Mouse (Mus musculus): Measurements from ENCODE around the gene Hnf1b.

Gene Hnf1b

GRCm38 (mm10) chr11:83849529-83850335 is at the start of gene Hnf1b:
Gene Hnf1b, plus strand, starts transcription at chr11:83850063.
- no peak for DNase-seq

GRCm38 (mm10) chr11:83802166-83802565 is 47.7 kb upstream of the Hnf1b start:
- DNase-seq, result no peak

GRCm38 (mm10) chr11:83802581-83802980 is 47.3 kb upstream of the Hnf1b start:
- DNase-seq, result no peak

- no peak for DNase-seq
These were observed 39.4 kb upstream of the Hnf1b start for GRCm38 (mm10) chr11:83810441-83810840.

GRCm38 (mm10) chr11:83815191-83815590 is 34.7 kb upstream of the Hnf1b start:
- no peak for DNase-seq

GRCm38 (mm10) chr11:83815628-83816027 is 34.2 kb upstream of the Hnf1b start:
- DNase-seq, result no peak

- DNase-seq, result no peak
These were observed 32.8 kb upstream of the Hnf1b start for GRCm38 (mm10) chr11:83817048-83817447.

- DNase-seq, result no peak
These were observed 31.9 kb upstream of the Hnf1b start for GRCm38 (mm10) chr11:83817994-83818393.

- no peak for DNase-seq
These were observed 31.2 kb upstream of the Hnf1b start for GRCm38 (mm10) chr11:83818591-83819127.

- DNase-seq, result no peak
These were observed 29.9 kb upstream of the Hnf1b start for GRCm38 (mm10) chr11:83819806-83820483.

GRCm38 (mm10) chr11:83826142-83826541 is 23.7 kb upstream of the Hnf1b start:
- no peak for DNase-seq

- DNase-seq, result no peak
These were observed 21.2 kb upstream of the Hnf1b start for GRCm38 (mm10) chr11:83828553-83829142.

- DNase-seq, result no peak
These were observed 17.5 kb upstream of the Hnf1b start for GRCm38 (mm10) chr11:83832389-83832788.

GRCm38 (mm10) chr11:83833517-83833916 is 16.3 kb upstream of the Hnf1b start:
- DNase-seq, result no peak

GRCm38 (mm10) chr11:83833959-83834496 is 15.8 kb upstream of the Hnf1b start:
- DNase-seq, result no peak

GRCm38 (mm10) chr11:83839451-83839850 is 10.4 kb upstream of the Hnf1b start:
- DNase-seq, result no peak

GRCm38 (mm10) chr11:83843534-83843933 is 6.3 kb upstream of the Hnf1b start:
- no peak for DNase-seq

- DNase-seq, result no peak
These were observed 866 bp downstream of the Hnf1b start for GRCm38 (mm10) chr11:83850586-83851272.

- no peak for DNase-seq
These were observed 1.6 kb downstream of the Hnf1b start for GRCm38 (mm10) chr11:83851273-83852015.

- no peak for DNase-seq
These were observed 2.1 kb downstream of the Hnf1b start for GRCm38 (mm10) chr11:83852016-83852355.

- DNase-seq, result no peak
These were observed 2.8 kb downstream of the Hnf1b start for GRCm38 (mm10) chr11:83852501-83853211.

Measured in thymus, adult 18-20 months (tissue).